Mouse (Mus musculus): ENCODE results near the gene Spag7. TPM values are rescaled to one million over a fixed set of nuclear protein-coding genes. Genes with fewer than 3 reads are reported as not detected.
A peak's percentile ranks its signal among the peaks of the same experiment; 100 is the strongest.

The Spag7 gene
- polyA plus RNA-seq, 1 experiment from 2014 or later, result 152 TPM

- Histone ChIP-seq H3K36me3 (0 out of 2 replicates have a peak, but pooled peaks cover 4% of the 10 kb centered on the region), H3K9ac (no peak overlapping the region), H3K4me2 (no peak overlapping the region), H3K4me3 (replicated peaks) (no peak overlapping the region), H3K27ac (no peak overlapping the region), H3K4me1 (peaks cover 19% of the 10 kb centered on the region), H3K27me3 (replicated peaks) (no peaks in the 10 kb centered on the region), H3K9me3 (no peaks in the 10 kb centered on the region)
- 74% methylated on average over 2 of the region's 2 CpGs for WGBS
- no peak for ATAC-seq (ENCODE audit: insufficient read depth, low FRiP score, low read depth)
These were observed 29.8 kb upstream of the Spag7 start for GRCm38 (mm10) chr11:70699051-70699450.

- no peaks in the 10 kb centered on the region for H3K27me3 ChIP-seq (replicated peaks)
- no peaks in the 10 kb centered on the region for H3K9me3 ChIP-seq
- H3K9ac ChIP-seq, result no peak overlapping the region
- WGBS, result 65% methylated on average over 3 of the region's 3 CpGs
- no peak overlapping the region for H3K4me3 ChIP-seq (replicated peaks)
- H3K27ac ChIP-seq, result no peak overlapping the region
- ATAC-seq (ENCODE audit: insufficient read depth, low FRiP score, low read depth), result no peak
- H3K4me1 ChIP-seq, result peaks cover 14% of the 10 kb centered on the region
- H3K36me3 ChIP-seq, result no peaks in the 10 kb centered on the region
- no peak overlapping the region for H3K4me2 ChIP-seq
These were observed 28.2 kb upstream of the Spag7 start for GRCm38 (mm10) chr11:70697376-70697775.

GRCm38 (mm10) chr11:70693504-70693903 is 24.3 kb upstream of the Spag7 start:
- H3K4me3 ChIP-seq (replicated peaks), result no peak overlapping the region
- H3K9me3 ChIP-seq, result no peaks in the 10 kb centered on the region
- no peaks in the 10 kb centered on the region for H3K36me3 ChIP-seq
- H3K27ac ChIP-seq, result no peak overlapping the region
- H3K27me3 ChIP-seq (replicated peaks), result no peaks in the 10 kb centered on the region
- no peak for ATAC-seq (ENCODE audit: insufficient read depth, low FRiP score, low read depth)
- WGBS, result 64% methylated on average over 3 of the region's 3 CpGs
- peaks cover 10% of the 10 kb centered on the region for H3K4me1 ChIP-seq
- no peak overlapping the region for H3K4me2 ChIP-seq
- H3K9ac ChIP-seq, result no peak overlapping the region

GRCm38 (mm10) chr11:70689578-70689977 is 20.4 kb upstream of the Spag7 start:
- Histone ChIP-seq H3K9ac (no peak overlapping the region), H3K36me3 (0 out of 2 replicates have a peak, but pooled peaks cover 8% of the 10 kb centered on the region), H3K4me3 (replicated peaks) (no peak overlapping the region), H3K4me1 (peaks cover 14% of the 10 kb centered on the region), H3K27ac (no peak overlapping the region), H3K27me3 (replicated peaks) (no peaks in the 10 kb centered on the region), H3K4me2 (no peak overlapping the region), H3K9me3 (no peaks in the 10 kb centered on the region)
- ATAC-seq (ENCODE audit: insufficient read depth, low FRiP score, low read depth), result no peak
- 36% methylated on average over 4 of the region's 4 CpGs for WGBS

GRCm38 (mm10) chr11:70688372-70688771 is 19.2 kb upstream of the Spag7 start:
- H3K4me3 ChIP-seq (replicated peaks), result peak overlapping the region; percentile 97
- H3K9ac ChIP-seq, result peak overlapping the region; percentile 76
- H3K27me3 ChIP-seq (replicated peaks), result no peaks in the 10 kb centered on the region
- ATAC-seq (ENCODE audit: insufficient read depth, low FRiP score, low read depth), result no peak
- WGBS, result 17% methylated on average over 8 of the region's 8 CpGs
- peak overlapping the region; percentile 95 for H3K27ac ChIP-seq
- peaks cover 16% of the 10 kb centered on the region for H3K36me3 ChIP-seq
- H3K4me2 ChIP-seq, result peak overlapping the region; percentile 77
- H3K9me3 ChIP-seq, result no peaks in the 10 kb centered on the region
- H3K4me1 ChIP-seq, result peaks cover 14% of the 10 kb centered on the region

GRCm38 (mm10) chr11:70687601-70688199 is 18.5 kb upstream of the Spag7 start, which contains the start of gene Camta2:
TSS of gene Camta2 (minus strand) at chr11:70688105.
- under 1% methylated on average over 55 of the region's 55 CpGs for WGBS
- Histone ChIP-seq H3K9ac (peak within 1 kb of the TSS; percentile 76), H3K4me2 (peak within 1 kb of the TSS; percentile 77), H3K4me1 (peaks cover 14% of the 10 kb centered on the region), H3K27me3 (replicated peaks) (no peaks in the 10 kb centered on the region), H3K27ac (peak within 1 kb of the TSS; percentile 95), H3K9me3 (no peaks in the 10 kb centered on the region), H3K36me3 (peaks cover 19% of the 10 kb centered on the region), H3K4me3 (replicated peaks) (peak within 1 kb of the TSS; percentile 97)
- ATAC-seq (ENCODE audit: insufficient read depth, low FRiP score, low read depth), result peak; percentile 81

- Histone ChIP-seq H3K36me3 (peaks cover 19% of the 10 kb centered on the region), H3K9ac (peak overlapping the region; percentile 76), H3K27ac (peak overlapping the region; percentile 95), H3K27me3 (replicated peaks) (no peaks in the 10 kb centered on the region), H3K4me1 (peaks cover 19% of the 10 kb centered on the region), H3K4me3 (replicated peaks) (peak overlapping the region; percentile 97), H3K9me3 (no peaks in the 10 kb centered on the region), H3K4me2 (peak overlapping the region; percentile 77)
- peak; percentile 47; the same call in 1 of the 2 replicates for ATAC-seq (ENCODE audit: insufficient read depth, low FRiP score, low read depth)
- WGBS, result 2% methylated on average over 16 of the region's 16 CpGs
These were observed 17.8 kb upstream of the Spag7 start for GRCm38 (mm10) chr11:70686901-70687566.

GRCm38 (mm10) chr11:70683640-70684039 is 14.4 kb upstream of the Spag7 start:
- Histone ChIP-seq H3K4me1 (peaks cover 11% of the 10 kb centered on the region), H3K9ac (no peak overlapping the region), H3K27me3 (replicated peaks) (no peaks in the 10 kb centered on the region), H3K9me3 (no peaks in the 10 kb centered on the region), H3K4me2 (no peak overlapping the region), H3K27ac (no peak overlapping the region), H3K4me3 (replicated peaks) (no peak overlapping the region), H3K36me3 (peaks cover 36% of the 10 kb centered on the region)
- no peak for ATAC-seq (ENCODE audit: insufficient read depth, low FRiP score, low read depth)
- 87% methylated on average over 5 of the region's 5 CpGs for WGBS

GRCm38 (mm10) chr11:70681897-70682581 is 12.8 kb upstream of the Spag7 start:
- H3K4me2 ChIP-seq, result no peak overlapping the region
- H3K4me3 ChIP-seq (replicated peaks), result no peak overlapping the region
- H3K27ac ChIP-seq, result no peak overlapping the region
- 35% methylated on average over 11 of the region's 11 CpGs for WGBS
- H3K4me1 ChIP-seq, result peaks cover 6% of the 10 kb centered on the region
- no peaks in the 10 kb centered on the region for H3K9me3 ChIP-seq
- no peak for ATAC-seq (ENCODE audit: insufficient read depth, low FRiP score, low read depth)
- H3K27me3 ChIP-seq (replicated peaks), result no peaks in the 10 kb centered on the region
- H3K9ac ChIP-seq, result no peak overlapping the region
- H3K36me3 ChIP-seq, result peaks cover 36% of the 10 kb centered on the region

GRCm38 (mm10) chr11:70681170-70681569 is 12.0 kb upstream of the Spag7 start:
- Histone ChIP-seq H3K4me2 (no peak overlapping the region), H3K9ac (no peak overlapping the region), H3K36me3 (peaks cover 39% of the 10 kb centered on the region), H3K4me1 (peaks cover 6% of the 10 kb centered on the region), H3K27me3 (replicated peaks) (no peaks in the 10 kb centered on the region), H3K27ac (no peak overlapping the region), H3K4me3 (replicated peaks) (no peak overlapping the region), H3K9me3 (no peaks in the 10 kb centered on the region)
- WGBS, result 67% methylated on average over 12 of the region's 12 CpGs
- no peak for ATAC-seq (ENCODE audit: insufficient read depth, low FRiP score, low read depth)

- no peaks in the 10 kb centered on the region for H3K27me3 ChIP-seq (replicated peaks)
- H3K36me3 ChIP-seq, result peaks cover 38% of the 10 kb centered on the region
- no peak overlapping the region for H3K9ac ChIP-seq
- H3K27ac ChIP-seq, result no peak overlapping the region
- no peaks in the 10 kb centered on the region for H3K9me3 ChIP-seq
- peaks cover 6% of the 10 kb centered on the region for H3K4me1 ChIP-seq
- ATAC-seq (ENCODE audit: insufficient read depth, low FRiP score, low read depth), result no peak
- no peak overlapping the region for H3K4me3 ChIP-seq (replicated peaks)
- H3K4me2 ChIP-seq, result no peak overlapping the region
- WGBS, result 85% methylated on average over 7 of the region's 8 CpGs
These were observed 10.7 kb upstream of the Spag7 start for GRCm38 (mm10) chr11:70679894-70680293.

- Histone ChIP-seq H3K36me3 (peaks cover 36% of the 10 kb centered on the region), H3K4me1 (peaks cover 6% of the 10 kb centered on the region)
- 92% methylated on average over 8 of the region's 8 CpGs for WGBS
These were observed 10.1 kb upstream of the Spag7 start for GRCm38 (mm10) chr11:70679361-70679760.

More at GRCm38 (mm10) chr11:70679361-70679760, 10.1 kb upstream of the Spag7 start:
- no peak overlapping the region for H3K9ac ChIP-seq
- no peak overlapping the region for H3K4me3 ChIP-seq (replicated peaks)
- no peak for ATAC-seq (ENCODE audit: insufficient read depth, low FRiP score, low read depth)
- H3K9me3 ChIP-seq, result no peaks in the 10 kb centered on the region
- H3K4me2 ChIP-seq, result no peak overlapping the region
- no peaks in the 10 kb centered on the region for H3K27me3 ChIP-seq (replicated peaks)
- no peak overlapping the region for H3K27ac ChIP-seq

Measured in stomach, embryonic 15.5 days (tissue).